Mouse (Mus musculus) CH12.LX (cell line): ENCODE measurements around the gene Myo15b. TPM values are rescaled to one million over a fixed set of nuclear protein-coding genes. Genes with fewer than 3 reads are reported as not detected.

ENCODE experiments used
- DNase-seq: peaks from one replicate; pipeline ENCODE4 v3.0.0-alpha.2; 2013; ENCODE audit errors: extremely low read depth
- H3K27ac ChIP-seq: 2 replicates; pipeline ENCODE4 v1.5.1; 2012; ENCODE audit warnings: low read depth, mild to moderate bottlenecking, control low read depth, moderate library complexity; ENCODE audit not compliant: insufficient read depth
- H3K27me3 ChIP-seq: replicated peaks from 2 replicates; pipeline ENCODE3; 2012; ENCODE audit warnings: inconsistent platforms
- H3K36me3 ChIP-seq, 2 experiments: replicated peaks in 1 of 2; 2 replicates each; pipeline versions ENCODE3 to v1.6.1; 2012; ENCODE audit warnings: inconsistent platforms in 1 of 2, low read length in 1 of 2, mild to moderate bottlenecking in 1 of 2, mixed read lengths in 1 of 2, moderate library complexity in 1 of 2; ENCODE audit not compliant: control insufficient read depth in 1 of 2, insufficient read depth in 1 of 2
- H3K4me1 ChIP-seq, 2 experiments: 2 replicates each; pipeline ENCODE4 v1.6.1; 2012; ENCODE audit warnings: inconsistent platforms in 1 of 2, moderate library complexity in 1 of 2; ENCODE audit not compliant: insufficient read depth in 2 of 2, control insufficient read depth in 1 of 2
- H3K4me2 ChIP-seq: 2 replicates; pipeline ENCODE4 v1.6.1; 2012; ENCODE audit warnings: low read depth, mild to moderate bottlenecking, control low read depth; ENCODE audit not compliant: poor library complexity, insufficient read depth, severe bottlenecking
- H3K4me3 ChIP-seq, 3 experiments: fragments of 150-350 bp in 1 of 3; sonication (generic) in 1 of 3; replicated peaks in 1 of 3; 2 replicates each; pipeline versions ENCODE3 to v1.5.1; 2011 to 2012; ENCODE audit warnings: low read depth in 2 of 3, low read length in 2 of 3, mild to moderate bottlenecking in 2 of 3, moderate library complexity in 2 of 3, control low read depth in 1 of 3, improper control_type of control experiment in 1 of 3, inconsistent platforms in 1 of 3, mixed read lengths in 1 of 3; ENCODE audit not compliant: poor library complexity in 1 of 3
- H3K79me2 ChIP-seq: replicated peaks from 2 replicates; pipeline ENCODE4 v1.6.1; 2012; ENCODE audit warnings: mild to moderate bottlenecking, moderate library complexity; ENCODE audit not compliant: control insufficient read depth, poor library complexity, insufficient read depth, severe bottlenecking; ENCODE audit errors: extremely low read depth
- H3K9ac ChIP-seq: 2 replicates; pipeline ENCODE4 v1.6.1; 2012; ENCODE audit warnings: low read depth, mild to moderate bottlenecking, control low read depth, moderate library complexity; ENCODE audit not compliant: insufficient read depth
- H3K9me3 ChIP-seq: replicated peaks from 2 replicates; pipeline ENCODE3; 2012; ENCODE audit warnings: low read length, inconsistent platforms, mixed read lengths
- CHD2 ChIP-seq: IDR thresholded peaks from 2 replicates; pipeline ENCODE4 v1.6.1; 2011; ENCODE audit warnings: low read length, improper control_type of control experiment
- ELF1 ChIP-seq: IDR thresholded peaks from 2 replicates; pipeline ENCODE4 v1.6.1; 2014; ENCODE audit warnings: low read depth, mild to moderate bottlenecking, inconsistent platforms, low read length, improper control_type of control experiment
- GABPA ChIP-seq: IDR thresholded peaks from 2 replicates; pipeline ENCODE4 v1.6.1; 2012; ENCODE audit warnings: low read depth, low read length, improper control_type of control experiment, inconsistent platforms; ENCODE audit not compliant: insufficient replicate concordance
- JUN ChIP-seq: IDR thresholded peaks from 2 replicates; pipeline ENCODE4 v1.6.1; 2011; ENCODE audit warnings: low read depth, mild to moderate bottlenecking, low read length, improper control_type of control experiment, moderate library complexity; ENCODE audit not compliant: insufficient read depth
- JUND ChIP-seq: conservative IDR thresholded peaks from 2 replicates; pipeline ENCODE4 v1.6.1; 2011; ENCODE audit warnings: low read depth, low read length, improper control_type of control experiment
- KAT2A ChIP-seq: IDR thresholded peaks from 2 replicates; pipeline ENCODE4 v1.6.1; 2012; ENCODE audit warnings: low read length, improper control_type of control experiment, inconsistent platforms; ENCODE audit not compliant: insufficient replicate concordance
- MAZ ChIP-seq: IDR thresholded peaks from 2 replicates; pipeline ENCODE4 v1.6.1; 2012; ENCODE audit warnings: low read depth, mild to moderate bottlenecking, inconsistent platforms, low read length, improper control_type of control experiment, moderate library complexity
- MXI1 ChIP-seq: IDR thresholded peaks from 2 replicates; pipeline ENCODE4 v1.6.1; 2011; ENCODE audit warnings: mild to moderate bottlenecking, low read depth, low read length, improper control_type of control experiment
- RCOR1 ChIP-seq: conservative IDR thresholded peaks from 2 replicates; pipeline ENCODE4 v1.6.1; 2012; ENCODE audit warnings: low read depth, mild to moderate bottlenecking, inconsistent platforms, low read length, improper control_type of control experiment
- USF1 ChIP-seq: IDR thresholded peaks from 2 replicates; pipeline ENCODE4 v1.6.1; 2014; ENCODE audit warnings: low read depth, mild to moderate bottlenecking, inconsistent platforms, low read length, improper control_type of control experiment
- USF2 ChIP-seq: conservative IDR thresholded peaks from 2 replicates; pipeline ENCODE4 v1.6.1; 2011; ENCODE audit warnings: low read depth, low read length, improper control_type of control experiment
- ZNF384 ChIP-seq: IDR thresholded peaks from 2 replicates; pipeline ENCODE4 v1.6.1; 2012; ENCODE audit warnings: low read depth, low read length, improper control_type of control experiment, inconsistent platforms
- dilution Hi-C: fragments of 300-500 bp; cut with MboI; formaldehyde crosslinking; loops from 2 replicates; pipeline ENCODE4 v1.14.3; 2020; ENCODE audit warnings: low sequenced_read_pairs; ENCODE audit not compliant: extremely low pct_unique_long_range_greater_than_20kb, extremely low pct_ligation_motif_present
- in situ Hi-C: fragments of 300-500 bp; cut with MboI; formaldehyde crosslinking; loops from 3 replicates; pipeline ENCODE4 v1.14.3; 2019; ENCODE audit warnings: low sequenced_read_pairs, low pct_ligation_motif_present, low pct_unique_long_range_greater_than_20kb, mixed read lengths
- polyA plus RNA-seq: library from polyadenylated mRNA; unstranded; fragments of >175 nt; gene quantifications from 2 replicates; pipeline ENCODE4 v1.2.1, GENCODE M21; 2012; ENCODE audit warnings: low read depth; ENCODE audit not compliant: insufficient read length
- total RNA-seq, 2 experiments: library from RNA; depleted of rRNA; stranded (reverse); fragments of 300-350 nt in 1 of 2; fragments of >200 nt in 1 of 2; gene quantifications; 2 replicates each; pipeline ENCODE4 v1.2.3; 2012 to 2014

Myo15b gene
- total and polyA plus RNA-seq, 3 experiments: 0.21 to 0.43 TPM; not detected in 1

GRCm38 (mm10) chr11:115824813-115825212 lies 33.4 kb upstream of the Myo15b start:
- no peak for DNase-seq
- no peaks in the 10 kb centered on the region for H3K27me3 ChIP-seq
- TF ChIP-seq ELF1: peak; percentile 43; the same call in 1 of the 2 replicates
- no peak for TF ChIP-seq JUND
- TF ChIP-seq, all 38 proteins: peak for 1
- no peaks in the 10 kb centered on the region for H3K9me3 ChIP-seq
- peaks cover 5 to 29% of the 10 kb centered on the region in 2 experiments; a peak in 3 of 4 replicates for H3K4me1 ChIP-seq
- H3K36me3 ChIP-seq: peaks cover 26 to 42% of the 10 kb centered on the region in 2 experiments
- H3K4me2 ChIP-seq: peak overlapping the region; percentile 93
- dilution Hi-C loops (no loop called here), in situ Hi-C loops (no loop called here)
- H3K4me3 ChIP-seq: peak overlapping the region; percentile 58 to 73 (median 65)
- no peak overlapping the region for H3K27ac ChIP-seq
- H3K9ac ChIP-seq: peak overlapping the region; percentile 65; the same call in 1 of the 2 replicates
- H3K79me2 ChIP-seq: no peaks in the 10 kb centered on the region

DNA sequence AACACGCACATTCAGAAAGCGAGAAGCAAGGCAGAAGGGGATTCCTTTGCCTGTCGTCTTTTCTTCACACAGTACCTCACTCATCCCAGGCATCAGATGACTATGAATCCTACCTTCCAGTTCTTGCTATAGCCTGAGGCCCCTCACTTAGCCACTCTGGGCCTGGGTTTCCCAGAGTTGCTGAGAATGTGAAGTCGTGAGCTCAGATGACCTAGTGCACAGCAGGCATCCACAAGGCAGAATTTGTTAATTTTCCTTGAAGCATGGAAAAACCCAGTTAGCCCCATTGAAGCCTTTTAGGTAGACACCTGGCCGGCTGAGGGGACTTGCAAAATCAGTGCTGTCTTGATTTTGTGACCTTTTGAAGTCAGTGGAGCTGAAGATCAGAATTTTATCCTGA lies 31.7 kb upstream of the Myo15b start:
- dilution Hi-C loops: no loop called here
- H3K36me3 ChIP-seq: peaks cover 11 to 27% of the 10 kb centered on the region in 2 experiments
- H3K4me1 ChIP-seq: peaks cover 5 to 22% of the 10 kb centered on the region in 2 experiments; a peak in 3 of 4 replicates
- no peaks in the 10 kb centered on the region for H3K79me2 ChIP-seq
- no peak for DNase-seq
- no peak overlapping the region for H3K27ac ChIP-seq
- no peak overlapping the region for H3K4me2 ChIP-seq
- no peaks in the 10 kb centered on the region for H3K27me3 ChIP-seq
- H3K9me3 ChIP-seq: no peaks in the 10 kb centered on the region
- no peak overlapping the region for H3K9ac ChIP-seq
- in situ Hi-C loops: no loop called here
- TF ChIP-seq USF1 (no peak), ZNF384 (peak; percentile 22; the same call in 1 of the 2 replicates)
- no peak overlapping the region for H3K4me3 ChIP-seq

- Histone ChIP-seq H3K79me2 (no peaks in the 10 kb centered on the region), H3K4me2 (no peak overlapping the region), H3K27ac (no peak overlapping the region), H3K9me3 (no peaks in the 10 kb centered on the region), H3K36me3 (peaks cover 1 to 20% of the 10 kb centered on the region in 2 experiments), H3K4me3 (no peak overlapping the region), H3K27me3 (no peaks in the 10 kb centered on the region), H3K4me1 (peaks cover 5 to 22% of the 10 kb centered on the region in 2 experiments; a peak in 3 of 4 replicates), H3K9ac (no peak overlapping the region)
- in situ Hi-C loops (no loop called here), dilution Hi-C loops (no loop called here)
- TF ChIP-seq KAT2A: no peak
- no peak for TF ChIP-seq USF2
- TF ChIP-seq MXI1: no peak
- no peak for TF ChIP-seq ZNF384
- TF ChIP-seq MAZ: no peak
- no peak for TF ChIP-seq CHD2
- TF ChIP-seq RCOR1: no peak
- TF ChIP-seq JUN: no peak
- no peak for TF ChIP-seq GABPA
- no peak for DNase-seq
Observed at GRCm38 (mm10) chr11:115827624-115828023, 30.6 kb upstream of the Myo15b start.
